Mouse (Mus musculus) right cerebral cortex, postnatal 14 days (tissue): ENCODE results near the gene Prkd1.

Experiments used
- DNase-seq: peaks from one replicate; pipeline ENCODE4 v3.0.0; 2022

The Prkd1 gene

DNA sequence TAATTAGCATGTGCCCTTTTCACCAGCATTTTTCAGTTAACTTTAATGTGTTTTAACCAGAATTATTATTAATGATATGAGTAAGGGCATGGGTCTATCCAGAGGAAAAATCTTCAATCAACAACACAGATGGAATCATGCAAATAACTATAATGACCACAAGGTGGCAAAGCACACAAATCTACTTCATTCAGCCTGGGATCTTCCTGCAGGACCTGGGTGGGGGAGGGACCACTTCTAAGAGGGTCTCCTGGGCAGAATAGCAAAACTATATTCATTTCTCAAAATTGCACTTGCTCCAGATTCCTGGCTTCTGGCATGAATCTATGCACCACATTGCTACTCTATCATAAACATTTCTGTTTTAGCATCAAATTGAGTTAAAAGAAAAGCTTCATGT is 334.3 kb downstream of the Prkd1 start:
- no peak for DNase-seq

DNA sequence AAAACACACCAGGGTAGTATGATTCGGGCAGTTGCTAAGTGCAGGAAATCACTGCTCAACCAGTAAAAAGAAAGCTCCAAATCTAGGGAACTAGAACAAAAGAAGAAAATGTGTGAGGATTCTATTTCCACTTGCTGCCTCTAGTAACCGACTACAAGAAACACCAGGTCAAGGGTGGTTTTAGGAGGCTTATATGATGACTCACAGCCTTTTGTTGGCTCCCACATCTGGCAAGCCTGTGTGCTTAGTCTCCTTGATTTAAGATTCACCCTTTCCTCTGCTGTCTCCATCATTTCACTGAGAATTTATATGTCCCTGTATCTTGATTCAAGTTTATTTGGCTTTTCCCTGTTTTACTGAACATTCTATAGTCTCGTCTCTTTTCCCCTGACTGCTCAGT is 339.6 kb downstream of the Prkd1 start:
- DNase-seq, result no peak

DNA sequence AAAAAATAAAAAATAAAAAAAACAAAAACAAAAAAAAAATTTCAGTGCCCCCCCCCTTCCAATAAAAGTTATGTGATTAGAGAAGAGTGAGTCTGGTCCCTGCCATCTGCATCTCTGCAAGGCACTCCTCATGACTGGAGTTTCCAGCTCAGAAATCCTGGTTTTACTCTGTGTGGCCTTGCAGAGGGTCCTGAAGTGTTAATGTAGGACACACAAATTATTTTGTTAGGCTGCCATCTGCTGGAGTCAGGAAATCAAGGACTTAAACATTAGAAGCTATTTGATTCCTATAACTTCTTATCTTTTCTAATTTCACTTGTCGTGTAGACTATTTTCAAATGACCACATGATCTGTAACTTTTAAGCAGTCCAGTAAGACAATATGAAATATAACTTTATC is 347.6 kb downstream of the Prkd1 start:
- peak; percentile 15 for DNase-seq

DNA sequence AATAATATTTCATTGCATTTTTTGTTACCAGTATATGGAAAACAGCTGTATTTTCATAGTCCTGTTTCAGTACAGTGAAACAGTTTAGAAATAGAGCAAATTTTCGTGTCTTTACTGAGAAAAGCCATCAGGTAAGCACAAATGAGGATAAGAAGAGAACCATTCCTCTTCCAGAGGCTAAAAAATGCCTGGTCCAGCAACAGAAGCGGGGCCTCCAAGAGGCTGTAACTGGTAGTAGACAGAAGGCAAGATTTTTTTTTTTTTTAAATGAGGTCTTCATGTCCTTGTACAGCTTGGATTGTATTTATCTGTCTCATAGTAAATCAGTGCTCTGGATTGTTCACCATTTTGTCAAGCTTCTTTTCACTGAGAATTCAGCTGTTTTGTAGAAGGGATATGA is 352.8 kb downstream of the Prkd1 start:
- DNase-seq, result no peak

DNA sequence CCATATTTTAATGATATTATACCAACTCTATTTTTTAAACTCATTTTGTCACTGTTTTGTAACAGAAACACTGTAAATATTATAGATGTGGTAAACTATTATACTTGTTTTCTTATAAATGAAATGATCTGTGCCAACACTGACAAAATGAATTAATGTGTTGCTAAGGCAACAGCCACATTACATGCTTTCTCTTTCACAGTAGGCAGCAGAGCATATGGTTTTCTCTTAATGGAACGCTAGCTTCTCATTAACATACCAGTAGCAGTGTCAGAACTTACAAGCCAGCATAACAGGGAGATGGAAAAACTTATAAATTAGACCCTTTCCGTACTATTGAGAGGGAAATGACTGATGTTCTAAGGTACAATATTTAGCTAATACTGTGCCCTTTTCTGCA is 353.3 kb downstream of the Prkd1 start:
- DNase-seq, result no peak

DNA sequence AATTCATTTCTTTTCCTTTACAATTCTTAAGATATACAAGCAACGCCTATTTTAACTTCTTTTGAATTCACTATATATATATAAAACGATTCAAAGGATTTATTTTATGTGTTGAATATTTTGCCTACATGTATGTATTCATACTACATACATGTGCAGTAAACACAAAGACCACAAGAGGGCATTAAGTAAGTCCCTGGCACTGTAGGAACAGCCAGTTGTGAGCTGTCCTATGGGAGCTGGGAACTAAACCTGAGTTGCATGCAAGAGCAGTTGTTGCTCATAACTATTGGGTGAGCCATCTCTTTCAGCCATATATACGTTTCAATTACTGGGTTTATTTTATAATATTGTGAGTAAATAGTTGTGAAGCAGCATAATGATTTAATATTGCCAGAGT is 356.1 kb downstream of the Prkd1 start:
- no peak for DNase-seq
